In the genomic region with DNA sequence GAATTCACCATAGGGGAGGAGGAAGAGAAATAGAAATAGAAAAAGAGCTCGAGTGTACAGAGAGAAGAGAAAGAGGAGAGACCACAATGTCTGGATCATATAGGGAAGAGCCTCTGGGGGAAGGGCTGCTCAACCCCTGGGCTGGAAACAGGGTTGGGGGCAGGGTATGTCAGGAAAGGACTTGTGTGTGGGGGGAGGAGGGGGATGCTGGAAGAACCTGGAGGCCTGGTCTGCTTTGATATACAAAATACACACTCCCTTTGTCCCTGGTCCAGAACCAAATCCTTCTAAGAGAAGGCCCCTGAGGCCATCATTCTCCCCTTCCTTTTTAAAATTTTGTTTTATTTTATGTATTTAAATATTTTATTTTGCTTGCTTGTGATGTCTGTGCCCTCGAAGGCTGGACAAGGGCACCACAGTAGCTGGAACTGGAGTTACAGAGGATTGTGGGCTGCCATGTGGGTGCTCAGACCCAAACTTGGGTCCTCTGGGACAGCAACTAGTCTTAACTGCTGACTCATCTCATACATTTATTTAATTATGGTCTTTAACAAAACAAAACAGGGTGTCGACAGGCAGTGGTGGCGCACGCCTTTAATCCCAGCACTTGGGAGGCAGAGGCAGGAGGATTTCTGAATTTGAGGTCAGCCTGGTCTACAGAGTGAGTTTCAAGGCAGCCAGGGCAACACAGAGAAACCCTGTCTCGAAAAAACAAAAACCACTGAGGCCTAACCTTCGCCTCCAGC, we compare ENCODE assay signal across 8 mouse cellular contexts. TPM values are rescaled to one million over a fixed set of nuclear protein-coding genes. Genes with fewer than 3 reads are reported as not detected.
DNase-seq lines count a peak whose midpoint lies in the region; ATAC-seq and TF ChIP-seq lines count a peak whose summit lies in the region.
"Had no signal": no experiment of that assay in that cellular context is flagged by ENCODE, and none has a peak within 500 bp of the region (broad histone marks: within the 10 kb centered on the region; RNA-seq: fewer than 3 reads in every experiment).

No protein-coding gene starts in this region.

- H3K36me3 ChIP-seq in neural tube, embryonic 12.5 days = peaks cover 34% of the 10 kb centered on the region
- H3K36me3 ChIP-seq in forebrain, embryonic 13.5 days (ENCODE audit: poor library complexity, severe bottlenecking) = peaks cover 40% of the 10 kb centered on the region
- peaks cover 39% of the 10 kb centered on the region for H3K36me3 ChIP-seq in limb, embryonic 15.5 days
- peaks cover 10% of the 10 kb centered on the region; the same call in 1 of the 2 replicates for H3K36me3 ChIP-seq in stomach, postnatal 0 days (ENCODE audit: control insufficient read depth, insufficient read depth, low read length)

- peaks cover 6% of the 10 kb centered on the region for H3K4me1 ChIP-seq in neural tube, embryonic 12.5 days
- H3K4me1 ChIP-seq in forebrain, embryonic 13.5 days = peaks cover 17% of the 10 kb centered on the region
- peaks cover 15% of the 10 kb centered on the region for H3K4me1 ChIP-seq in limb, embryonic 15.5 days
- H3K4me1 ChIP-seq in stomach, postnatal 0 days (replicated peaks; ENCODE audit: control insufficient read depth, insufficient read depth) = peaks cover 4% of the 10 kb centered on the region; the same call in 1 of the 2 replicates

- TF ChIP-seq CTCF in stomach, postnatal 0 days (IDR thresholded peaks at IDR 0.05; ENCODE audit: low read depth) = no peak

- H3K9ac ChIP-seq in neural tube, embryonic 12.5 days = peak overlapping the region; percentile 68; the same call in 1 of the 2 replicates
- no peak overlapping the region for H3K9ac ChIP-seq in forebrain, embryonic 13.5 days
- no peak overlapping the region for H3K9ac ChIP-seq in limb, embryonic 15.5 days
- no peak overlapping the region for H3K9ac ChIP-seq in stomach, postnatal 0 days (ENCODE audit: low read length)

- H3K27me3 ChIP-seq in neural tube, embryonic 12.5 days (replicated peaks) = no peaks in the 10 kb centered on the region
- H3K27me3 ChIP-seq in forebrain, embryonic 13.5 days = no peaks in the 10 kb centered on the region
- no peaks in the 10 kb centered on the region for H3K27me3 ChIP-seq in limb, embryonic 15.5 days
- H3K27me3 ChIP-seq in stomach, postnatal 0 days (ENCODE audit: control insufficient read depth, insufficient read depth, low read length) = no peaks in the 10 kb centered on the region

- no peak for DNase-seq in neural tube, embryonic 10.5 days (ENCODE audit: extremely low spot score, low spot score)
- DNase-seq in stomach, postnatal 0 days (ENCODE audit: low spot score) = no peak
- no peak for DNase-seq in Muller cell, postnatal 12 days (ENCODE audit: inconsistent ontology term)
- DNase-seq in left cerebral cortex, adult 18-20 months (ENCODE audit: low spot score in 2 of 2) = no peak

- no peak overlapping the region; the same call in 1 of the 2 replicates for H3K4me3 ChIP-seq in neural tube, embryonic 12.5 days
- peak overlapping the region; percentile 69 for H3K4me3 ChIP-seq in forebrain, embryonic 13.5 days
- H3K4me3 ChIP-seq in limb, embryonic 15.5 days = peak overlapping the region; percentile 70; the same call in 1 of the 2 replicates
- no peak overlapping the region for H3K4me3 ChIP-seq in stomach, postnatal 0 days (ENCODE audit: low read depth, low read length)

- no peak for ATAC-seq in neural tube, embryonic 12.5 days (ENCODE audit: low FRiP score, low read depth)
- ATAC-seq in forebrain, embryonic 13.5 days = no peak
- ATAC-seq in limb, embryonic 15.5 days (ENCODE audit: insufficient number of reproducible peaks, low FRiP score, low TSS enrichment, low read depth) = no peak
- ATAC-seq in stomach, postnatal 0 days (ENCODE audit: low FRiP score, low TSS enrichment) = no peak

- no peak overlapping the region for H3K27ac ChIP-seq in neural tube, embryonic 12.5 days
- 0 out of 2 replicates have a peak overlapping the region, but pooled peaks have one; percentile 72 for H3K27ac ChIP-seq in forebrain, embryonic 13.5 days
- H3K27ac ChIP-seq in limb, embryonic 15.5 days = 0 out of 2 replicates have a peak overlapping the region, but pooled peaks have one; percentile 91
- H3K27ac ChIP-seq in stomach, postnatal 0 days (replicated peaks) = no peak overlapping the region

- H3K4me2 ChIP-seq in neural tube, embryonic 12.5 days (replicated peaks) = peak overlapping the region; percentile 95
- H3K4me2 ChIP-seq in forebrain, embryonic 13.5 days = peak overlapping the region; percentile 95
- peak overlapping the region; percentile 94; the same call in 1 of the 2 replicates for H3K4me2 ChIP-seq in limb, embryonic 15.5 days
- peak overlapping the region; percentile 99; the same call in 1 of the 2 replicates for H3K4me2 ChIP-seq in stomach, postnatal 0 days (replicated peaks; ENCODE audit: low read depth)

- TF ChIP-seq EP300 in stomach, postnatal 0 days (optimal IDR thresholded peaks at IDR 0.05) = no peak

- no peaks in the 10 kb centered on the region for H3K9me3 ChIP-seq in neural tube, embryonic 12.5 days
- H3K9me3 ChIP-seq in forebrain, embryonic 13.5 days (replicated peaks) = no peaks in the 10 kb centered on the region
- H3K9me3 ChIP-seq in limb, embryonic 15.5 days = no peaks in the 10 kb centered on the region
- H3K9me3 ChIP-seq in stomach, postnatal 0 days (ENCODE audit: control insufficient read depth, low read length) = no peaks in the 10 kb centered on the region
- H3K9me3 ChIP-seq: megakaryocyte, embryonic 14.5 days had no signal

- WGBS in neural tube, embryonic 12.5 days = 87% methylated on average over 7 of the region's 7 CpGs
- 88% methylated on average over 7 of the region's 7 CpGs for WGBS in forebrain, embryonic 13.5 days
- 87% methylated on average over 7 of the region's 7 CpGs for WGBS in limb, embryonic 15.5 days
- WGBS in stomach, postnatal 0 days = 79% methylated on average over 7 of the region's 7 CpGs

RNA-seq across cellular contexts. Expression of a gene that starts 1.3 kb away (rescaled TPM):
- 10.7 and 10.9 TPM in 2 replicates for polyA plus RNA-seq in neural tube, embryonic 12.5 days (2016; fragmentation: Nextera tagmentation; extraction: Ambion mirVana)
- polyA plus RNA-seq in forebrain, embryonic 13.5 days (2015; fragmentation: Nextera tagmentation; extraction: Ambion mirVana) = 6.7 and 9.0 TPM in 2 replicates
- 10.0 and 10.4 TPM in 2 replicates for polyA plus RNA-seq in limb, embryonic 15.5 days (2015; fragmentation: Nextera tagmentation; extraction: Ambion mirVana)
- 6.2 and 6.9 TPM in 2 replicates for polyA plus RNA-seq in stomach, postnatal 0 days (2015; fragmentation: Nextera tagmentation; extraction: Ambion mirVana)
- 1 to 10 TPM; 5.6 to 5.7 TPM for total RNA-seq in left cerebral cortex, adult 18-20 months (2021)

RNA-seq across cellular contexts. Expression of a gene that starts 3.5 kb away (rescaled TPM):
- polyA plus RNA-seq in neural tube, embryonic 12.5 days (2016; fragmentation: Nextera tagmentation; extraction: Ambion mirVana) = 25.2 and 25.8 TPM in 2 replicates
- 45.3 and 46.6 TPM in 2 replicates for polyA plus RNA-seq in forebrain, embryonic 13.5 days (2015; fragmentation: Nextera tagmentation; extraction: Ambion mirVana)
- 35.3 and 38.3 TPM in 2 replicates for polyA plus RNA-seq in limb, embryonic 15.5 days (2015; fragmentation: Nextera tagmentation; extraction: Ambion mirVana)
- 15.1 and 16.2 TPM in 2 replicates for polyA plus RNA-seq in stomach, postnatal 0 days (2015; fragmentation: Nextera tagmentation; extraction: Ambion mirVana)
- 1 to 10 TPM; 1.6 to 3.4 TPM for total RNA-seq in left cerebral cortex, adult 18-20 months (2021)

RNA-seq across cellular contexts. Expression of a gene that starts 19.7 kb away (rescaled TPM):
- polyA plus RNA-seq in neural tube, embryonic 12.5 days (2016; fragmentation: Nextera tagmentation; extraction: Ambion mirVana) = 0.80 and 1.8 TPM in 2 replicates
- polyA plus RNA-seq in forebrain, embryonic 13.5 days (2015; fragmentation: Nextera tagmentation; extraction: Ambion mirVana) = 0.96 and 1.5 TPM in 2 replicates
- polyA plus RNA-seq in limb, embryonic 15.5 days (2015; fragmentation: Nextera tagmentation; extraction: Ambion mirVana) = 1.7 and 2.5 TPM in 2 replicates
- 1.3 and 1.4 TPM in 2 replicates for polyA plus RNA-seq in stomach, postnatal 0 days (2015; fragmentation: Nextera tagmentation; extraction: Ambion mirVana)
- 1 to 10 TPM; 2.8 to 6.2 TPM for total RNA-seq in left cerebral cortex, adult 18-20 months (2021)

RNA-seq across cellular contexts. Expression of a gene that starts 35.3 kb away (rescaled TPM):
- polyA plus RNA-seq in neural tube, embryonic 12.5 days (2016; fragmentation: Nextera tagmentation; extraction: Ambion mirVana) = 59.8 and 63.9 TPM in 2 replicates
- polyA plus RNA-seq in forebrain, embryonic 13.5 days (2015; fragmentation: Nextera tagmentation; extraction: Ambion mirVana) = 52.2 and 57.1 TPM in 2 replicates
- polyA plus RNA-seq in limb, embryonic 15.5 days (2015; fragmentation: Nextera tagmentation; extraction: Ambion mirVana) = 0.12 and 0.24 TPM in 2 replicates
- polyA plus RNA-seq in stomach, postnatal 0 days (2015; fragmentation: Nextera tagmentation; extraction: Ambion mirVana) = 1.1 and 1.2 TPM in 2 replicates
- total RNA-seq in left cerebral cortex, adult 18-20 months (2021) = 100 to 1,000 TPM; 187 to 192 TPM

Comparison
In these comparisons a context has a peak if more than half of its experiments do, and no peak if none do; other contexts are left out.
1. H3K27ac ChIP-seq: peak in forebrain, embryonic 13.5 days (single experiment) and limb, embryonic 15.5 days (single experiment); none in neural tube, embryonic 12.5 days (single experiment) and stomach, postnatal 0 days (single experiment).
2. H3K4me3 ChIP-seq: peak in forebrain, embryonic 13.5 days (single experiment) and limb, embryonic 15.5 days (single experiment); none in neural tube, embryonic 12.5 days (single experiment) and stomach, postnatal 0 days (single experiment).
3. Peak in every context shown above with its lines, with median percentiles within 50 percentile points of each other: H3K4me2 ChIP-seq.